Mouse (Mus musculus) intestine, postnatal 0 days (tissue): Measurements from ENCODE around the gene Arhgef28. TPM values are rescaled to one million over a fixed set of nuclear protein-coding genes. Genes with fewer than 3 reads are reported as not detected.

Experiments used
- ATAC-seq: fragments of 200-750 bp; cut with Nextera tagmentation; 2 replicates; pipeline ENCODE4 v1.8.0; 2017; ENCODE audit warnings: mild to moderate bottlenecking, moderate TSS enrichment, moderate library complexity
- H3K27ac ChIP-seq: fragments of 300-500 bp; sonication (generic); 2 replicates; pipeline ENCODE4 v1.5.1; 2014; ENCODE audit warnings: mild to moderate bottlenecking, low read depth, low read length, moderate library complexity
- H3K27me3 ChIP-seq: fragments of 300-500 bp; sonication (generic); replicated peaks from 2 replicates; pipeline ENCODE4 v1.6.1; 2014; ENCODE audit warnings: low read length, mixed read lengths; ENCODE audit not compliant: control insufficient read depth, insufficient read depth
- H3K36me3 ChIP-seq: fragments of 300-500 bp; sonication (generic); 2 replicates; pipeline ENCODE4 v1.6.1; 2014; ENCODE audit warnings: mild to moderate bottlenecking, moderate library complexity; ENCODE audit not compliant: control insufficient read depth, insufficient read depth
- H3K4me1 ChIP-seq: fragments of 300-500 bp; sonication (generic); replicated peaks from 2 replicates; pipeline ENCODE4 v1.6.1; 2014; ENCODE audit warnings: antibody characterized with exemption, low read length, mixed read lengths; ENCODE audit not compliant: control insufficient read depth, insufficient read depth
- H3K4me2 ChIP-seq: fragments of 300-500 bp; sonication (generic); replicated peaks from 2 replicates; pipeline ENCODE4 v1.6.1; 2014; ENCODE audit warnings: low read depth, mild to moderate bottlenecking, moderate library complexity
- H3K4me3 ChIP-seq: fragments of 300-500 bp; sonication (generic); 2 replicates; pipeline ENCODE4 v1.5.1; 2014; ENCODE audit warnings: low read depth, low read length
- H3K9ac ChIP-seq: fragments of 300-500 bp; sonication (generic); 2 replicates; pipeline ENCODE4 v1.6.1; 2014; ENCODE audit warnings: mild to moderate bottlenecking, low read depth, low read length
- H3K9me3 ChIP-seq: fragments of 300-500 bp; sonication (generic); 2 replicates; pipeline ENCODE4 v1.6.1; 2016; ENCODE audit warnings: mixed run types; ENCODE audit not compliant: control insufficient read depth
- CTCF ChIP-seq: sonication (generic); IDR thresholded peaks from 2 replicates; pipeline ENCODE4 v1.5.1; 2016; ENCODE audit warnings: low read depth, mild to moderate bottlenecking, control low read depth, antibody characterized with exemption, moderate library complexity
- WGBS: fragments of 180-500 bp; shearing (Covaris S2); extraction: QIAGEN DNeasy Blood & Tissue Kit; methylation state at CpG from one replicate; pipeline ENCODE4 v1.1.7; 2014; 5-methylcytosine and 5-hydroxymethylcytosine counted together
- polyA plus RNA-seq: library from polyadenylated mRNA; unstranded; fragments of >200 nt; fragmentation: Nextera tagmentation; extraction: Ambion mirVana; gene quantifications from 2 replicates; pipeline ENCODE4 v1.2.1, GENCODE M21; 2015

Arhgef28 gene
- polyA plus RNA-seq, 1 experiment from 2014 or later, result 13.8 TPM

- no peaks in the 10 kb centered on the region for H3K36me3 ChIP-seq
- H3K4me3 ChIP-seq, result no peak overlapping the region
- no peaks in the 10 kb centered on the region for H3K9me3 ChIP-seq
- 42% methylated on average over 12 of the region's 12 CpGs for WGBS
- no peaks in the 10 kb centered on the region for H3K27me3 ChIP-seq
- TF ChIP-seq CTCF, result no peak
- H3K4me2 ChIP-seq, result no peak overlapping the region; the same call in 1 of the 2 replicates
- H3K9ac ChIP-seq, result no peak overlapping the region
- no peaks in the 10 kb centered on the region for H3K4me1 ChIP-seq
- peak; percentile 56; the same call in 1 of the 2 replicates for ATAC-seq
- H3K27ac ChIP-seq, result no peak overlapping the region
Observed at GRCm38 (mm10) chr13:98092354-98093002, 113.8 kb downstream of the Arhgef28 start.

DNA sequence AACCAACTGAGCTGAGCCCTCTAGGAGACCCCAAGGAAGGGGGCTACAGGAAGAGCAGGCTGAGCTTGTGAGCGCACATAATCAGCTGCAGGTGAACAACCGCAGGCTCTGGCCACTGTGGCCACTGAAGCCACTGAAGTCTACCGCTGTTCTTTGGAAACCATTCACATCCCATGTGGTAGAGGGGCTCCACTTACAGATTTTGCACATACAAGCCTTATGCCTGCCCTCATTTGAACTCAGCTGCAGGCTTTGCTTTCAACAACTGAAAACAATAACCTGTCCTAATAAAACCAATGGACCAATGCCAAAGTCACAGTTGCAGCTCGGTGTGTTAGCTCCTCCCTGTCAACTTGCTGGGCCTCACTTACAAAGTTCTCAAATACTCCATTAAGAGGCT is 126.6 kb downstream of the Arhgef28 start:
- no peak overlapping the region for H3K9ac ChIP-seq
- ATAC-seq, result no peak
- no peaks in the 10 kb centered on the region for H3K27me3 ChIP-seq
- 77% methylated on average over 4 of the region's 4 CpGs for WGBS
- no peak overlapping the region for H3K27ac ChIP-seq
- H3K36me3 ChIP-seq, result no peaks in the 10 kb centered on the region
- no peaks in the 10 kb centered on the region for H3K9me3 ChIP-seq
- H3K4me1 ChIP-seq, result no peaks in the 10 kb centered on the region
- H3K4me3 ChIP-seq, result no peak overlapping the region
- no peak for TF ChIP-seq CTCF
- no peak overlapping the region for H3K4me2 ChIP-seq

- Histone ChIP-seq H3K4me1 (no peaks in the 10 kb centered on the region), H3K27me3 (no peaks in the 10 kb centered on the region), H3K4me3 (no peak overlapping the region), H3K9me3 (no peaks in the 10 kb centered on the region), H3K36me3 (no peaks in the 10 kb centered on the region), H3K27ac (no peak overlapping the region), H3K9ac (no peak overlapping the region), H3K4me2 (no peak overlapping the region)
- WGBS, result 74% methylated on average over 5 of the region's 5 CpGs
- no peak for ATAC-seq
- TF ChIP-seq CTCF, result no peak
Observed at GRCm38 (mm10) chr13:98078251-98078650, 128.0 kb downstream of the Arhgef28 start.

- Histone ChIP-seq H3K9ac (no peak overlapping the region), H3K4me2 (no peak overlapping the region), H3K9me3 (no peaks in the 10 kb centered on the region), H3K4me1 (no peaks in the 10 kb centered on the region), H3K36me3 (no peaks in the 10 kb centered on the region), H3K27me3 (no peaks in the 10 kb centered on the region), H3K27ac (no peak overlapping the region), H3K4me3 (no peak overlapping the region)
- 89% methylated on average over 12 of the region's 12 CpGs for WGBS
- no peak for TF ChIP-seq CTCF
- no peak for ATAC-seq
Observed at GRCm38 (mm10) chr13:98077216-98077615, 129.0 kb downstream of the Arhgef28 start.

GRCm38 (mm10) chr13:98074871-98075270 is 131.4 kb downstream of the Arhgef28 start:
- no peak for TF ChIP-seq CTCF
- no peak for ATAC-seq
- 73% methylated on average over 11 of the region's 11 CpGs for WGBS
- no peak overlapping the region for H3K4me3 ChIP-seq
- no peaks in the 10 kb centered on the region for H3K4me1 ChIP-seq
- no peaks in the 10 kb centered on the region for H3K36me3 ChIP-seq
- H3K27ac ChIP-seq, result no peak overlapping the region
- H3K9me3 ChIP-seq, result no peaks in the 10 kb centered on the region
- H3K4me2 ChIP-seq, result no peak overlapping the region
- H3K9ac ChIP-seq, result no peak overlapping the region
- H3K27me3 ChIP-seq, result no peaks in the 10 kb centered on the region

DNA sequence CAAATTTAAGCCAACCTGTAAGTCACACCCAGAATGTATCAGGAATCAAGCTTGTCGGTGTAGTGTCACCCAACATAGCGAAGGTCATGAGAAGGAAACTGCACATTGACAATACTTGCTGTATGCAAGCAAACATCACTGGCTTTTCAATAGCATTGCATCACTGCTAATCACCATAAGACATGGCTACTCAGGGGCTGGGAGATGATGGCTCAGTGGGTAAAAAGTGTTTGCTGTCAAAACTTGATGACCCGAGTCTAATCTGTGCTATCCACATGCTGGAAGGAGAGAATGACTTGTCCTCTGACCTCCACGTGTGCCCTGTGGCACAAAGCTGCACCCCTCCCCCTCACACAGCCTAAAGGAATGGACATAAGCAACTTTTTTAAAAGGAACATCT is 133.0 kb downstream of the Arhgef28 start:
- no peak overlapping the region for H3K27ac ChIP-seq
- H3K4me3 ChIP-seq, result no peak overlapping the region
- no peak for ATAC-seq
- no peak for TF ChIP-seq CTCF
- WGBS, result 80% methylated on average over 4 of the region's 4 CpGs
- H3K36me3 ChIP-seq, result no peaks in the 10 kb centered on the region
- H3K9me3 ChIP-seq, result no peaks in the 10 kb centered on the region
- H3K4me2 ChIP-seq, result no peak overlapping the region
- no peaks in the 10 kb centered on the region for H3K27me3 ChIP-seq
- H3K9ac ChIP-seq, result no peak overlapping the region
- no peaks in the 10 kb centered on the region for H3K4me1 ChIP-seq

DNA sequence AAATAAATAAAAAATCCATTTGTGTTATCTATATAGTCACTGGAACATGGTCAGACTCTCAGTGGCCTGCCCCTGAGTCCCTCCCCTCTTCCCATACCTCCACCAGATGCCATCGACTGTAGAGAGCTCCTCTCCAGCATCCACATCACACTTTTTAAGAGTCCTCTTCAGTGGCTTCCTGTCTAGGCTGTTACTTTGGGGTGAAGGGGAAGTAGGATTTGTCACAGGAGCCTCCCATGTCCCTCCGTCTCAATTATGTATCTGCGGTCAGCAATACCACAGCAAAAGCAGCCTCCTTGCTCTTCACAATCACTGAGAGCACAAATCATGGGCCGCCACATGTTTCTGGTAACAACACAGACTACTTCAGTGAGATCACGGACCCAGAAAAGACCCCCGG is 135.8 kb downstream of the Arhgef28 start:
- H3K4me1 ChIP-seq, result no peaks in the 10 kb centered on the region
- H3K9me3 ChIP-seq, result no peaks in the 10 kb centered on the region
- no peak for ATAC-seq
- H3K4me3 ChIP-seq, result no peak overlapping the region
- no peaks in the 10 kb centered on the region for H3K36me3 ChIP-seq
- TF ChIP-seq CTCF, result no peak
- H3K27ac ChIP-seq, result no peak overlapping the region
- WGBS, result 88% methylated on average over 6 of the region's 6 CpGs
- H3K4me2 ChIP-seq, result no peak overlapping the region
- H3K27me3 ChIP-seq, result no peaks in the 10 kb centered on the region
- H3K9ac ChIP-seq, result no peak overlapping the region
